Mouse (Mus musculus) kidney, adult 2 months (tissue): Measurements from ENCODE around the gene Sox18.

Experiments
- CTCF ChIP-seq: fragments of 200-500 bp; conservative IDR thresholded peaks from 2 replicates; pipeline ENCODE4 v1.5.1; 2011; ENCODE audit warnings: low read depth, mild to moderate bottlenecking, control low read depth, low read length, moderate library complexity, mixed read lengths; ENCODE audit not compliant: insufficient read depth, insufficient read length
- POLR2A ChIP-seq: fragments of 200-500 bp; IDR thresholded peaks from one replicate; pipeline ENCODE4 v1.6.1; 2011; ENCODE audit warnings: low read depth, low read length, control low read depth

DNA sequence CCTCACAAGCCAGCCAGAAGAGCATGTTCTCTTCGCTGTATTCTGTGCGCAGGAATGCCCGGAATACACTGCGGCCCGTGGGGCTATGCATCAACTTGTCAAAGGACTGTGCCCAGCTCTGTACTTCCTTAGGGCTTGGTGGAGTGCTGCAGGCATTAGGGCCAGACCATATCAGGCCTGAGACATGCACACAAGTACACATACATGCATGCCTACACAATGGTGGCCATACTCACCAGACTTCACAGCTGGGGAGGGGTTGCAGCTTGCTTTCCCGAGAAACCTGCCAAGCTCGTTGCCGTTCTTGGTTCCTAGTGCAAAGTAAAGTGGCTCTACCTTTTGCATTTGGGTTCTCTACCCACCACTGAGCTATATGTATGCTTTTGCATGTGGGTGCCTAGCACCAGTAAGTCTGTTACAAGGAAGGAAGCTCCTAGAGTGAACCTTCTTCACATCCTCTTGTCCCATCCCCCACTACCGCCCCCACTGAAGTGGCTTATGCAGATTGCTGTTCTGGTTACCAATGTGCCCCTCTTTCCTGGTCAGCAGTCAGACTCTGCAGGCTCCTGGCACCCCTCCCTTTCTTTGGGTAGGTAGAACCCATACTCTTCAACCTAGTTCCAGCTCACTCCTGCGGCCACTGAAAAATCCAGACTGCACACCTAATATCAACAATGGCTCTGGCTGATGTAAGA, 18.2 kb upstream of the Sox18 start:
- TF ChIP-seq CTCF: no peak
- no peak for TF ChIP-seq POLR2A
